Mouse (Mus musculus): Measurements from ENCODE around the gene Zfp318. TPM values are rescaled to one million over a fixed set of nuclear protein-coding genes. Genes with fewer than 3 reads are reported as not detected.
A peak's percentile ranks its signal among the peaks of the same experiment; 100 is the strongest.

The Zfp318 gene
- polyA plus RNA-seq, 1 experiment from 2014 or later: 6.6 TPM

DNA sequence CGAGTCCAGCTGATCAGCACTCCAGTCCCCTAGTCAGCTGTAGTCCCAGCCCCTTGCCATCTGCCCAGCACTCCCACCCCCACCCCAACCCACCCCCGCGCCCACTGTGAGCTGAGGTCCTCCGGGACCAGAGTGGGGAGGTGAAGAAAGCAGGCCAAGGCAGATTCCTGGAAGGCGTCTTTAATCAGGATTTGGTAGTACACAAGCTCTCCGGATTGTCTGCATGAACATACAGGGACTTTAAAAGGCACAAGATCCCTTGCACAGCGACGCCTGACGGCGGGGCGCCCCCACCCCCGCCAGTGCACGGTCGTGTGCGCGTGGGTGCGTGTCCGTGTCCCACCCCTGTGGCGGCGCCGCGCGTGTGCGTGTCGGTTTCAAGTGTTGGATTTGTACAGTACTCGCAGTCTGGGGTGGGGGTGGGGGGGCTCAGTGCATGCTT lies 70.5 kb downstream of the Zfp318 start:
- Histone ChIP-seq H3K9ac (0 out of 2 replicates have a peak overlapping the region, but pooled peaks have one; percentile 11), H3K9me3 (no peaks in the 10 kb centered on the region), H3K4me2 (replicated peaks) (peak overlapping the region; percentile 86), H3K4me1 (replicated peaks) (peaks cover 30% of the 10 kb centered on the region), H3K4me3 (replicated peaks) (peak overlapping the region; percentile 26), H3K36me3 (no peaks in the 10 kb centered on the region), H3K27me3 (replicated peaks) (peaks cover 63% of the 10 kb centered on the region), H3K27ac (no peak overlapping the region)
- no peak for ATAC-seq
- 4% methylated on average over 26 of the region's 26 CpGs for WGBS

DNA sequence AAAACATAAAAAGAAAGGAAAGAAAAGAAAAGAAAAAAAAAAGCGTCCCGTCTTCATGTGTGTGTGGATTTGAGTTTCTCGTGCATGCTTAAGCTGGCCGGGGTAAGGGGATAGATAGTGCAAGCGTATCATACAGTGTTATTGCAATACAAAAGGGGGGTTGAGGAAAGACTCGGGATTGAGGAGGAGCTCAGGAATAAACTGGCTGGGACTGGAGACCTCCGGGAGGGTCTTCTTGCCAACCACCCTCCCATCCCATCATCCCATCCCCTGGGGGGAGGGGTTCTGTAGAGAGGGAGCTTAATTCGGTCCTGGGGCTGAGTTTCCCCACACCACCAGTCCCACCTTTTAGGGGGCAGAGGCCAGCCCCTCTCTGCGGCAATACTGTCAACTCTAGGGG lies 71.0 kb downstream of the Zfp318 start:
- H3K4me3 ChIP-seq (replicated peaks): peak overlapping the region; percentile 38
- WGBS: 3% methylated on average over 9 of the region's 9 CpGs
- peaks cover 67% of the 10 kb centered on the region for H3K27me3 ChIP-seq (replicated peaks)
- no peaks in the 10 kb centered on the region for H3K9me3 ChIP-seq
- no peak overlapping the region for H3K27ac ChIP-seq
- no peaks in the 10 kb centered on the region for H3K36me3 ChIP-seq
- no peak for ATAC-seq
- H3K4me1 ChIP-seq (replicated peaks): peaks cover 30% of the 10 kb centered on the region
- H3K4me2 ChIP-seq (replicated peaks): peak overlapping the region; percentile 86
- no peak overlapping the region for H3K9ac ChIP-seq

DNA sequence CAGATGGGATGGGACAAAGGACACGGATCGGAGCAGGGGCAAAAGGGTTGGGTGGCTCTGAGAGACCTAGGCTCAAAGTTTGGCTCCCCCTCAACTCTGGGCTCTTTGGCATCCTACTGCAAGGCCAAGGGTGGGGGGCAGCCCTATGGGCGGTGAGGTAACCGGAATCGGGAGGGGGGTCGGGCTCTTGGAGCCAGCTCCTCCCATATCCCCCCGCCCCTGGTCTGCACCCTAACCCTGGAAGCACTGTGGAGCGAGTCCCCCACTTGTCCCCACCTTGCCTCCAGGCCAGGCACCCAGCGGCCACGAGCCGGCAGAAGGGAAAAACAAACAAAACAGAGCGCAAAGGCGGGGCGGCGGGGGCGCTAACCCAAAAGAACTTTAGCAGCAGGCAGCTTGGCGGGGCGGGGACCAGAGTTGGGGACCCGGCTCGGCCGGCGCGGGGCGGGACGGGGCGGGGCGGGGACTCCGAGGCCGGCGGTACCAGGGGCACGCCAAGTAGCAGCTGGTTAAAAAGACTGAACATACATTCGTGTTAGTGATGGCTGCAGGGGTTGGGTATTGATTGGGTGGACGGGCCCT lies 71.7 kb downstream of the Zfp318 start:
- peak overlapping the region; percentile 38 for H3K4me3 ChIP-seq (replicated peaks)
- no peaks in the 10 kb centered on the region for H3K9me3 ChIP-seq
- peaks cover 32% of the 10 kb centered on the region for H3K4me1 ChIP-seq (replicated peaks)
- peak overlapping the region; percentile 86 for H3K4me2 ChIP-seq (replicated peaks)
- no peak overlapping the region for H3K9ac ChIP-seq
- no peak overlapping the region for H3K27ac ChIP-seq
- no peaks in the 10 kb centered on the region for H3K36me3 ChIP-seq
- peak; percentile 51 for ATAC-seq
- 1% methylated on average over 33 of the region's 33 CpGs for WGBS
- peaks cover 74% of the 10 kb centered on the region for H3K27me3 ChIP-seq (replicated peaks)

DNA sequence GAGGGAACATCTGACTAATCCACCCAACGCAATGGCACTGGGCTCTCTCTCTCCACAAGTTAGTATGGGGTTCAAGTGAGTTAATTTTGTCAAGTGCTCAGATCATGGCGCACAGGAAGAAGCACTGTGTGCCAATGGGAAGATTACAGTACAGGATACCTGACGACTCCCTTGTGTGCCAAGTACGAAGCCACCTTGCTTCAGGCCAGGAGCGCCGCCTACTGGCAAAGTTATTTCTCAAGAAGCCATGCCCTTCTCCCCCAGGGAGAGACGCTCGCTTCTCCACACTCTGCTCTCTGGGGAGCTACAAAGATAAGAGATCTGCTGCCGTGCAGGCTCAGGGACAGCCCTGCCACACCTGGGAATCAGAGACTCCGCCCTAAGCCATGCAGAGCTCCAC lies 74.3 kb downstream of the Zfp318 start:
- WGBS: 12% methylated on average over 10 of the region's 10 CpGs
- Histone ChIP-seq H3K27me3 (replicated peaks) (peaks cover 80% of the 10 kb centered on the region), H3K36me3 (no peaks in the 10 kb centered on the region)

DNA sequence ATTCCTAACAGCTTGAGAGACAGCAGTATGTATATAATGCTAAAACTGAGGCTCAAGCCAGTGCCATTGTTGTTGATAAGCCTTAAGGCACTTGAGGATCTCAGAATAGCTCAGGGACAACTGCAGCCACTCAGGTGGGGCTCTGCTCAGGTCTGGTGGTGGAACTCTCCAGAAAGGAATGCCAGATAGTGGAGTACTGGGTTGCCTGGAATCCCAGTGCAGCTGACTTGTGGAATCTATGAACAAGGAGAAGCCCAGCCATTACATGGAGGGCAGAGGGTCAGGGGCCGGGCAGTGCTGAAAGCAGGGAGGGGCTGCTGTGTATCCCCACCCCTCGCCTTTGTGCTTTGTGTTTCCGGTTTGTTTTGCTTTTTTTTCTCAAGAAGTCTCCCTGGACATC lies 74.9 kb downstream of the Zfp318 start:
- no peaks in the 10 kb centered on the region for H3K36me3 ChIP-seq
- no peaks in the 10 kb centered on the region for H3K9me3 ChIP-seq
- no peak overlapping the region for H3K27ac ChIP-seq
- no peak overlapping the region for H3K4me3 ChIP-seq (replicated peaks)
- H3K4me2 ChIP-seq (replicated peaks): no peak overlapping the region
- WGBS: 32% methylated on average over 3 of the region's 3 CpGs
- H3K4me1 ChIP-seq (replicated peaks): peaks cover 37% of the 10 kb centered on the region
- no peak overlapping the region for H3K9ac ChIP-seq
- peaks cover 74% of the 10 kb centered on the region for H3K27me3 ChIP-seq (replicated peaks)
- ATAC-seq: no peak

More for the DNA sequence above, 74.3 kb downstream of the Zfp318 start:
- peak; percentile 52; the same call in 1 of the 2 replicates for ATAC-seq
- Histone ChIP-seq H3K4me2 (replicated peaks) (no peak overlapping the region), H3K4me1 (replicated peaks) (peaks cover 42% of the 10 kb centered on the region), H3K27ac (no peak overlapping the region), H3K9me3 (no peaks in the 10 kb centered on the region), H3K9ac (no peak overlapping the region), H3K4me3 (replicated peaks) (no peak overlapping the region)

DNA sequence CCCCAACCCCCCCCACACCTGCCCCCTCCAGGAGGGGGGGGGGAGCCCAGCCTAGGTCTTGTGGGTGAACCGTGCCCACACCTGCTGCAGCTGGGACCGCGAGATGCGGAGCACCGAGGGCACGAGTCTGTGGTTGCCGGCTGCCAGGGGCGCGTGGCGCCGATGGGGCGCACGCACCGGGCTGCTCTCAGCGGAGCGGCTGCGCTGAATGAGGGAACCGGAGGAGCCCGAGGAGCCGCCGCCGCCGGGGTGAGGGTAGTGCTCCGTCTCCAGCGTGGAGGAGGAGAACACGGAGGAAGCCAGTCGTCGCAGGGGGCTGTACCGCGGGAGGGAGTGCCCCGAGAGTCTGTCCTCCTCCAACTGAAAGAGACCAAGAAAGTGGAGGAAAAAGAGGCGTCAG lies 77.1 kb downstream of the Zfp318 start:
- Histone ChIP-seq H3K4me2 (replicated peaks) (peak overlapping the region; percentile 77), H3K27me3 (replicated peaks) (peaks cover 54% of the 10 kb centered on the region), H3K27ac (no peak overlapping the region), H3K4me1 (replicated peaks) (peaks cover 18% of the 10 kb centered on the region), H3K36me3 (no peaks in the 10 kb centered on the region), H3K9me3 (no peaks in the 10 kb centered on the region), H3K9ac (peak overlapping the region; percentile 21; the same call in 1 of the 2 replicates), H3K4me3 (replicated peaks) (peak overlapping the region; percentile 36)
- 1% methylated on average over 32 of the region's 32 CpGs for WGBS
- 0 out of 2 replicates have a peak, but pooled peaks have one; percentile 11 for ATAC-seq

DNA sequence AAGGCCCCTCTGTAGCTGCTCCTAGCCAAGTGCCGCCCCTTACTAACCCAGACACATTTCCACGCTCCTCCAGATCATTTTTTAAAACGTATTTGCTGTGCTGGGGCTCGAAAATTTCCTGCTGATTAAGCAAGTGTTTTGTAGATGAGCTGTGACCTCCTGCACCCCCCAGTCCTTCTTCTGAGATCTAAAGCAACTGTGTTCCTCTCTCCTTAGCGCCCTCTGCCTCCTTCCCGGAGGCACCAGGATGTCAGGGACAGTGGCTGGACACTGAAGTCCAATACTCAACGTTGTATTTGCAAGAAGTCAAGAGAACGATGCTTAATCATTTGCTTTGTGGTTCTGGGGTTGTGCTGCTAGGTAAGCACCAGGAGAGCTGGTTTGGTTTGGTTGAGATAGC lies 77.8 kb downstream of the Zfp318 start:
- peaks cover 47% of the 10 kb centered on the region for H3K27me3 ChIP-seq (replicated peaks)
- WGBS: 9% methylated on average over 8 of the region's 8 CpGs
- ATAC-seq: no peak

DNA sequence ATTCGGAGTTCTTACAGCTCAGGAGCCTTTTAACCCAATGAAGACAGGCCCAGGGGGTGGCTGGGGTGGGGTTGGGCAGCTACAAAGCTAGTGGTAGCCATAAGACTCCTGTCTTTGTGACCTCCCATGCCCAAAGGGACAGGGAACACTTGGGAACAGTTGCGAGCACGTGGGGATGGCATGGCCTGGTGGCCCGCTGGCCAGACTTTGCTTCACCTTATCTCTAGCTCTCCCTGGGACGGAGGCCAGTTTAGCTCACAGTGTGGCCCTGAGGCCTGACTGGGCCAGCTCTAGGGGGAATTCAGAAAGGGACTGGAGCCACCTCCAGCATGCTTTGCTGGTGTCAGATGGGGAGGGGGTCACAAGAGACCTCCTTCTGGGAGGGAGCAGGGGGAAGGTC lies 78.7 kb downstream of the Zfp318 start:
- WGBS: 82% methylated on average over 5 of the region's 5 CpGs
- Histone ChIP-seq H3K4me3 (replicated peaks) (no peak overlapping the region), H3K9me3 (no peaks in the 10 kb centered on the region), H3K27me3 (replicated peaks) (peaks cover 41% of the 10 kb centered on the region), H3K4me2 (replicated peaks) (no peak overlapping the region), H3K9ac (no peak overlapping the region), H3K36me3 (no peaks in the 10 kb centered on the region), H3K4me1 (replicated peaks) (peaks cover 17% of the 10 kb centered on the region), H3K27ac (no peak overlapping the region)
- no peak for ATAC-seq

More for the DNA sequence above, 77.8 kb downstream of the Zfp318 start:
- Histone ChIP-seq H3K4me3 (replicated peaks) (peak overlapping the region; percentile 36), H3K4me2 (replicated peaks) (peak overlapping the region; percentile 77), H3K36me3 (no peaks in the 10 kb centered on the region), H3K27ac (no peak overlapping the region), H3K4me1 (replicated peaks) (peaks cover 17% of the 10 kb centered on the region), H3K9ac (0 out of 2 replicates have a peak overlapping the region, but pooled peaks have one; percentile 21), H3K9me3 (no peaks in the 10 kb centered on the region)

DNA sequence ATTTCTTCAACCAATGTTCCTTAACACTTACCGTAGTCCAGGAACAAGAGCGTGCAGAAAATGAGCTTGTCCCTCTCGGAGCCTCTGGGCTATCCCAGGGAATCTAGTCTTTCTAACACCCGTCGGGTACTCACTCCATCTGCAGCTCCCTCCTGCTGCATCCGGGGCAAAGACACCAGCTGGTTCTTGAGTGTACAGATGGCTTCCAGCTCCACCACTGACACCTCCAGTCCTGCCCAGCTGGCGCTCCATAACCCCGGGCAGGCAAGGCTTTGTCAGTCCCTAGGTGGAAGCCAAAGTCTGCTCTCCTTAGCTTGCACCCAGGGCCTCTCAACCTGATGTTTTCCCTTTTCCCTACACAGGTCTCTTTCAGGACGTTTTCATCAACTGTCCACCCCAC lies 84.3 kb downstream of the Zfp318 start:
- H3K27ac ChIP-seq: no peak overlapping the region
- 70% methylated on average over 9 of the region's 9 CpGs for WGBS
- H3K9ac ChIP-seq: no peak overlapping the region
- no peak overlapping the region for H3K4me3 ChIP-seq (replicated peaks)
- H3K4me2 ChIP-seq (replicated peaks): no peak overlapping the region
- H3K36me3 ChIP-seq: no peaks in the 10 kb centered on the region
- no peak for ATAC-seq
- H3K4me1 ChIP-seq (replicated peaks): no peaks in the 10 kb centered on the region
- no peaks in the 10 kb centered on the region for H3K27me3 ChIP-seq (replicated peaks)
- no peaks in the 10 kb centered on the region for H3K9me3 ChIP-seq

Other genes starting within 250 kb of the Zfp318 start
- gene Rsph9, start 239.5 kb upstream of the Zfp318 start, polyA plus RNA-seq (2015; fragmentation: Nextera tagmentation; extraction: Ambion mirVana): 8.1 and 8.6 TPM in 2 replicates
- gene Mad2l1bp, start 230.2 kb upstream of the Zfp318 start, polyA plus RNA-seq (2015; fragmentation: Nextera tagmentation; extraction: Ambion mirVana): 33.8 and 36.3 TPM in 2 replicates
- 25.1 and 32.4 TPM in 2 replicates for gene Gtpbp2, start 222.7 kb upstream of the Zfp318 start, polyA plus RNA-seq (2015; fragmentation: Nextera tagmentation; extraction: Ambion mirVana)
- gene Polh, start 181.1 kb upstream of the Zfp318 start, polyA plus RNA-seq (2015; fragmentation: Nextera tagmentation; extraction: Ambion mirVana): 13.4 and 14.8 TPM in 2 replicates
- 31.6 and 31.9 TPM in 2 replicates for gene Xpo5, start 180.9 kb upstream of the Zfp318 start, polyA plus RNA-seq (2015; fragmentation: Nextera tagmentation; extraction: Ambion mirVana)
- gene Polr1c, start 135.7 kb upstream of the Zfp318 start, polyA plus RNA-seq (2015; fragmentation: Nextera tagmentation; extraction: Ambion mirVana): 75.3 and 75.8 TPM in 2 replicates
- 86.8 and 111 TPM in 2 replicates for gene Yipf3, start 135.7 kb upstream of the Zfp318 start, polyA plus RNA-seq (2015; fragmentation: Nextera tagmentation; extraction: Ambion mirVana)
- gene Lrrc73, start 130.2 kb upstream of the Zfp318 start, polyA plus RNA-seq (2015; fragmentation: Nextera tagmentation; extraction: Ambion mirVana): 0.46 and 0.69 TPM in 2 replicates
- gene Tjap1, start 100.7 kb upstream of the Zfp318 start, polyA plus RNA-seq (2015; fragmentation: Nextera tagmentation; extraction: Ambion mirVana): 28.6 and 29.6 TPM in 2 replicates
- 0.64 and 0.77 TPM in 2 replicates for gene Dlk2, start 86.3 kb upstream of the Zfp318 start, polyA plus RNA-seq (2015; fragmentation: Nextera tagmentation; extraction: Ambion mirVana)
- gene Abcc10, start 55.4 kb upstream of the Zfp318 start, polyA plus RNA-seq (2015; fragmentation: Nextera tagmentation; extraction: Ambion mirVana): 6.3 and 7.4 TPM in 2 replicates
- gene Crip3, start 45.2 kb downstream of the Zfp318 start, polyA plus RNA-seq (2015; fragmentation: Nextera tagmentation; extraction: Ambion mirVana): 0.92 TPM in 1 of 2 replicates, not detected in the other
- gene Slc22a7, start 54.7 kb downstream of the Zfp318 start, polyA plus RNA-seq (2015; fragmentation: Nextera tagmentation; extraction: Ambion mirVana): not detected in 2 replicates
- 0.24 and 0.26 TPM in 2 replicates for gene Ttbk1, start 103.9 kb downstream of the Zfp318 start, polyA plus RNA-seq (2015; fragmentation: Nextera tagmentation; extraction: Ambion mirVana)
- gene Dnph1, start 113.0 kb downstream of the Zfp318 start, polyA plus RNA-seq (2015; fragmentation: Nextera tagmentation; extraction: Ambion mirVana): 48.7 and 48.9 TPM in 2 replicates
- gene Cul9, start 162.7 kb downstream of the Zfp318 start, polyA plus RNA-seq (2015; fragmentation: Nextera tagmentation; extraction: Ambion mirVana): 2.8 and 3.4 TPM in 2 replicates
- 7.6 and 8.9 TPM in 2 replicates for gene Srf, start 172.4 kb downstream of the Zfp318 start, polyA plus RNA-seq (2015; fragmentation: Nextera tagmentation; extraction: Ambion mirVana)
- 61.8 and 66.2 TPM in 2 replicates for gene Ptk7, start 245.8 kb downstream of the Zfp318 start, polyA plus RNA-seq (2015; fragmentation: Nextera tagmentation; extraction: Ambion mirVana)

Measured in intestine, embryonic 15.5 days (tissue).